Comparison of ENCODE assay signal across 18 mouse cellular contexts in the genomic region with DNA sequence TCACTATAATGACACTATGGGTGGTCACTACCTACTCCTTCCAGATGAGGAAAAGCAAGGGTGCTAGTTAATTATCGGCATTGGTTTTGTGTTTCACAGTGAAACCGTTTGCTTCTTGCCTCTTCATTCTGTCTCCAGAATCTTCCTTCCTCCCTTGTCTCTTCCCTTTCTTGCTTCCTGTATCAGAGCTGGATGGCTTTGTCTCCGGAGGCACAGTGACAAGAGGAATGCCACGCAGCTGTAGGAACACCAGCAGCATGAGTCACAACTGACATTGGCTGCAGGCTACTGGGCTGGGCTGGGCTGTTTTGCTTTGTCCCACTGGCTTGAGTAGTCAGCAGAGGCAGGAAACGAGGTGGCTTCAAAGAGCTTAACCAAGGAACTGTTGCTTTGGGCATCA. TPM values are rescaled to one million over a fixed set of nuclear protein-coding genes. Genes with fewer than 3 reads are reported as not detected.
DNase-seq lines count a peak whose midpoint lies in the region; ATAC-seq and TF ChIP-seq lines count a peak whose summit lies in the region.
"Had no signal": no experiment of that assay in that cellular context is flagged by ENCODE, and none has a peak within 500 bp of the region (broad histone marks: within the 10 kb centered on the region; RNA-seq: fewer than 3 reads in every experiment).

No protein-coding gene starts in this region.

- intact Hi-C loops in gastrocnemius, postnatal 36 days (cut with DNase I): no loop called here

- no peak for ATAC-seq in intestine, embryonic 14.5 days (replicated peaks; ENCODE audit: low FRiP score, low TSS enrichment, low read depth)
- no peak for ATAC-seq in intestine, postnatal 0 days
- ATAC-seq: midbrain, embryonic 15.5 days had no signal

- H3K9ac ChIP-seq in intestine, embryonic 14.5 days (ENCODE audit: low read length): no peak overlapping the region
- H3K9ac ChIP-seq in intestine, postnatal 0 days (ENCODE audit: low read depth, low read length): no peak overlapping the region
- H3K9ac ChIP-seq: forebrain, embryonic 12.5 days; heart, embryonic 13.5 days; liver, embryonic 14.5 days; midbrain, embryonic 15.5 days; neural tube, embryonic 12.5 days had no signal

- H3K27me3 ChIP-seq in intestine, embryonic 14.5 days (replicated peaks; ENCODE audit: control insufficient read depth, insufficient read depth, low read length): peaks cover 24% of the 10 kb centered on the region
- peaks cover 5% of the 10 kb centered on the region; the same call in 1 of the 2 replicates for H3K27me3 ChIP-seq in intestine, postnatal 0 days (replicated peaks; ENCODE audit: control insufficient read depth, insufficient read depth, low read length)

- H3K4me3 ChIP-seq in intestine, embryonic 14.5 days (ENCODE audit: low read depth, low read length): no peak overlapping the region
- H3K4me3 ChIP-seq in intestine, postnatal 0 days (ENCODE audit: low read depth, low read length): no peak overlapping the region
- H3K4me3 ChIP-seq: forebrain, embryonic 12.5 days; heart, embryonic 13.5 days; hindbrain, embryonic 10.5 days; midbrain, embryonic 15.5 days; neural tube, embryonic 12.5 days had no signal

- TF ChIP-seq CTCF in intestine, postnatal 0 days (IDR thresholded peaks at IDR 0.05; ENCODE audit: low read depth): no peak

- 0 out of 2 replicates have a peak overlapping the region, but pooled peaks have one; percentile 3 for H3K4me2 ChIP-seq in intestine, embryonic 14.5 days (ENCODE audit: low read length)
- H3K4me2 ChIP-seq in intestine, postnatal 0 days (replicated peaks; ENCODE audit: low read depth): no peak overlapping the region
- H3K4me2 ChIP-seq: forebrain, embryonic 12.5 days; heart, embryonic 13.5 days; midbrain, embryonic 15.5 days; neural tube, embryonic 12.5 days had no signal

- no peak overlapping the region for H3K27ac ChIP-seq in intestine, embryonic 14.5 days (ENCODE audit: low read depth)
- no peak overlapping the region for H3K27ac ChIP-seq in intestine, postnatal 0 days (ENCODE audit: low read depth, low read length)
- H3K27ac ChIP-seq: forebrain, embryonic 12.5 days; heart, embryonic 13.5 days; hindbrain, embryonic 10.5 days; liver, embryonic 14.5 days; midbrain, embryonic 15.5 days; neural tube, embryonic 12.5 days; stomach, postnatal 0 days had no signal

- H3K36me3 ChIP-seq in intestine, embryonic 14.5 days (ENCODE audit: control insufficient read depth, insufficient read depth, low read length): no peaks in the 10 kb centered on the region
- no peaks in the 10 kb centered on the region for H3K36me3 ChIP-seq in intestine, postnatal 0 days (ENCODE audit: control insufficient read depth, insufficient read depth)
- H3K36me3 ChIP-seq: forebrain, embryonic 12.5 days; heart, embryonic 13.5 days; hindbrain, embryonic 10.5 days; midbrain, embryonic 15.5 days; neural tube, embryonic 12.5 days had no signal

- H3K4me1 ChIP-seq in intestine, embryonic 14.5 days (replicated peaks; ENCODE audit: control insufficient read depth, insufficient read depth, low read length): peaks cover 12% of the 10 kb centered on the region
- H3K4me1 ChIP-seq in intestine, postnatal 0 days (replicated peaks; ENCODE audit: control insufficient read depth, insufficient read depth, low read length): no peaks in the 10 kb centered on the region
- H3K4me1 ChIP-seq: neural tube, embryonic 12.5 days had no signal

- peaks cover 4% of the 10 kb centered on the region; the same call in 1 of the 2 replicates for H3K9me3 ChIP-seq in intestine, embryonic 14.5 days (ENCODE audit: control insufficient read depth, low read length)
- H3K9me3 ChIP-seq in intestine, postnatal 0 days (ENCODE audit: control insufficient read depth): no peaks in the 10 kb centered on the region
- H3K9me3 ChIP-seq: heart, embryonic 13.5 days; hindbrain, embryonic 10.5 days; midbrain, embryonic 15.5 days; neural tube, embryonic 12.5 days had no signal

- WGBS in intestine, embryonic 14.5 days: 31% methylated on average over 5 of the region's 5 CpGs
- WGBS in intestine, postnatal 0 days: 25% methylated on average over 5 of the region's 5 CpGs

- peak; percentile 30 for DNase-seq in adrenal gland, postnatal 10 days
- DNase-seq in adrenal gland, adult 8-10 months: no peak
- no peak for DNase-seq in intestine, embryonic 14.5 days (ENCODE audit: low spot score)
- DNase-seq in lung, postnatal 36 days: peak; percentile 10
- no peak for DNase-seq in lung, postnatal 14 days
- no peak for DNase-seq in retina, postnatal 1 day
- no peak for DNase-seq in gastrocnemius, postnatal 36 days
- DNase-seq: cerebellum, adult 8-10 months; thymus, postnatal 25 days had no signal

RNA-seq across cellular contexts. Expression of a gene that starts 6.4 kb away (rescaled TPM):
- total RNA-seq in adrenal gland, postnatal 10 days (2021): under 1 TPM; 0.84 to 0.97 TPM
- 1 to 10 TPM; 1.0 to 2.7 (median 2.3) TPM for total RNA-seq in adrenal gland, adult 8-10 months (2022)
- polyA plus RNA-seq in intestine, embryonic 14.5 days (2014; fragmentation: Nextera tagmentation; extraction: Ambion mirVana): 1.8 and 2.1 TPM in 2 replicates
- polyA plus RNA-seq in intestine, postnatal 0 days (2015; fragmentation: Nextera tagmentation; extraction: Ambion mirVana): 0.46 TPM in 2 replicates
- under 1 TPM; 0.33 to 0.35 TPM for total RNA-seq in gastrocnemius, postnatal 36 days (2021)
- polyA plus RNA-seq: heart, embryonic 13.5 days; limb, embryonic 11.5 days had no signal

Comparison
In these comparisons a context has a peak if more than half of its experiments do, and no peak if none do; other contexts are left out.
1. DNase-seq: peak in adrenal gland, postnatal 10 days (single experiment) and lung, postnatal 36 days (single experiment); none in adrenal gland, adult 8-10 months (single experiment), intestine, embryonic 14.5 days (single experiment), lung, postnatal 14 days (single experiment), retina, postnatal 1 day (single experiment) and gastrocnemius, postnatal 36 days (0 of 2).